Mouse (Mus musculus) fibroblast of lung, adult 2 months (primary cell): Measurements from ENCODE around the gene Nat9.
A peak's percentile ranks its signal among the peaks of the same experiment; 100 is the strongest.

ENCODE experiments used
- DNase-seq: peaks from one replicate; pipeline ENCODE4 v3.0.0-alpha.2; 2011; ENCODE audit warnings: low read depth

Gene Nat9

GRCm38 (mm10) chr11:115215123-115215522 is 27.5 kb upstream of the Nat9 start:
- DNase-seq: no peak

GRCm38 (mm10) chr11:115212116-115212515 is 24.5 kb upstream of the Nat9 start:
- DNase-seq: no peak

- DNase-seq: no peak
Observed at GRCm38 (mm10) chr11:115209958-115210357, 22.3 kb upstream of the Nat9 start.

GRCm38 (mm10) chr11:115208776-115209732 is 21.4 kb upstream of the Nat9 start:
- DNase-seq: no peak

DNA sequence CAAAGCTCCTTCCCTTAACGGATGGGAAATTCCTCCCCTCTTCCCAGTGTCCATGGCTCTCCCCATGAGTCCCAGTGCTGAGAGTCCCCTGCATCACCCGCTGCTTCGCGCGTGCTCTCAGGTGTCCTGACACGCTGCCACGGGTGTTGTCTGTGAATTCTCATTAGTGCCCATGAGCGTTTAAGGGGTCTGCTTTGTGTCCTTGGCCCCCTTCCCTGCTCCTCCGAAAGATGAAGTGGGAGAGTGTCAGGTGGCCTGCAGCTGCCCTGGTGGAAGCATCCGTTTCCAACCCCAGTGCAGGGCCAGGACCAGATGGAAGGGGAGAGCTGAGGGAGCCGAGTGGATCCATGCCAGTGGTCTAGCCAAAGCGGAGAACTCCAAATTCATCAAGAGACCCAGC is 20.5 kb upstream of the Nat9 start:
- DNase-seq: no peak

- DNase-seq: no peak
Observed at GRCm38 (mm10) chr11:115202756-115203155, 15.1 kb upstream of the Nat9 start.

GRCm38 (mm10) chr11:115202316-115202715 is 14.7 kb upstream of the Nat9 start:
- no peak for DNase-seq

DNA sequence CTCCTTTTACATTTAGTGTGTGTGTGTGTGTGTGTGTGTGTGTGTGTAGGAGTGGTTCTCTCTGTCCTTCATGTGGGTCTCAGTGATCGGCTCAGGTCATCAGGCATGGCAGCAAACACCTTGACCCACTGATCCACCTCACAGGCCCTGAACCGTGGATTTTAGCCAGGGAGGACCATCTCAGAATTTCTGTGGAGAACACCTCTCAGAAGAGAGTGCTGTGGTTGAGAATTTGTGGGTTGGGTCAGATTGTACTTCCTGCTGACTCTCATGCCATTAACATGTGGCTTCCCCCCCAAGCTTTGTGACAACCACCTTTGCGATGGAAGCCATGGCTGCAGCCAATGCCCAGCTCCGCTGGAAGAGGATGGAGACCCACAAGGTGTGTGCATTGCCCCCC is 12.9 kb upstream of the Nat9 start:
- DNase-seq: no peak

DNA sequence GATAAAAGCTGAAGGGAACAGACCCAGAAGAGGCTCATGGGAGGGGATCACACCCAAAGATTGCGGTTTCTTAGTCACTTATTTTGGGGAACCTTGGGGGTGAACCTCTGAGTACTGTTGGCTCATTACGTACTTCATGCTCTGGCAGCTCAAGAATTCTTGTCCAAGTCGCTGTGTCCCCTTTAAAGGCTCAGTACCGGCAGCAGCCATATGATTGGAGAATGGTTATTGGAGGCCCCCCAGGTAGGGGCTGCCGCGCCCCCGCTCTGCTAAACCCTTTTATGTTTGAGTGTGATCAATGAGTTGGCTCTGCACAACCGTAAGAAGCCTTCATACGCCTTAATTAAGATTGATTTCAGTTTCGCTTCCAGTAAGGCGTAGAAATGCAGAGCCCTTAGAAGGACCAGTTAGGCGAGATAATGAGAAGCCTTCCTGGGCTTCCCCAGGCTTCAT is 11.3 kb upstream of the Nat9 start:
- no peak for DNase-seq

GRCm38 (mm10) chr11:115197558-115197957 is 9.9 kb upstream of the Nat9 start:
- DNase-seq: no peak

- no peak for DNase-seq
Observed at GRCm38 (mm10) chr11:115195933-115196332, 8.3 kb upstream of the Nat9 start.

GRCm38 (mm10) chr11:115194693-115195092 is 7.0 kb upstream of the Nat9 start:
- DNase-seq: no peak

GRCm38 (mm10) chr11:115192180-115192579 is 4.5 kb upstream of the Nat9 start:
- no peak for DNase-seq

GRCm38 (mm10) chr11:115189304-115189703 is 1.6 kb upstream of the Nat9 start:
- DNase-seq: no peak

DNA sequence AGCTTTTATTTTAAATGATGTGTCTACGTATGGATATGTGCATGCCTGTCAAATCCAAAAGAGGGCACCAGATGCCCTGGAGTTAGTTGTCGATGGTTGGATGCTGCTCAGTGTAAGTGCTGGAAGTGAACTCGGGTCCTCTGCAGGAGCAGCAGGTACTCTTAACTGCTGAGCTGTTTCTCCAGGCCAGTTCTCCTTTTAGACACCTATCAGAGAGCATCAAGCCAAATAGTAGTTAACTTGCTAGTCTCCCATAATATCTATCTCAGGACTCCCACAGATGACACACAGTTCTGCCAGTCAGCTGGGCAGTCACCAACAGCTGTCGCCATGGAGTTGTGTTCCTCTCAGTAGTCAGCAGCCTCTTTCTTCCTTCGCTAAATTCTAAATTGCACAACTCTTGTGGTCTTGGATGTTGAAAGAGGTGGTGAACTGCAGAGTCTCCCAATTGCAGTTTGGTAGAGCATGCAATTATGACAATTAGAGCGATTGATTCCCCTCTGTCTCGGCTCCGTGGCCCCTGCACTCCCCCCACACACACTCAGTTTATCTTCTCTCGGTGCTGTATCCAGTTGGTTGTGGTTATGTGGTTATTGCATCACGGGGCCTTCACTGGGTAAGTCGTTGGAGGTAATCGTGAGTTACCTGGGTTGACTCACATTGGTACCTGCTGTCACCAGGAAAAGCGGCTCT is 1.0 kb upstream of the Nat9 start:
- no peak for DNase-seq

DNA sequence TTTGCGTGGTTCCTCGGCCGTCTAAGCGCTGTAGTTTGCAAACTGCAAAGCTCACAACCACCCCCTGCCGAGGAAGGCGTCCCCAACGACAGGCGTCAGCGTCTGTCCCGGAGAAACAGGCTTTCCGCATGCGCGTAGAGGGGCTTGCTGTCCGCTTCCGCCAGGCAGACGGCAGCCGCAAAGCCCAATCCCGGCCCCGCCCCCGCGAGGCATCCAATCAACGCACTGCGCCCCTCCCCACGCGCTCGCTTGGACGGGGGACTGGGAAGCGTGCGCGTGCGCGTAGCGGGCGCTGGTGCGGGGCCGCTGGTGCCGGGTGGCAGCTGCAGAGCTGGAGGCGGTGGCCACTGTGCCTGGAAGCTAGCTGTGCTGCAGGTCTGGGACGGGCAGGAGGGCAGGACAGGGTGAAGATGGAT is 427 bp downstream of the Nat9 start, which contains the start of gene Tmem104:
Gene Tmem104, plus strand, starts transcription at position 264 of the 416 bp plus-strand sequence.
- DNase-seq: peak; percentile 95

GRCm38 (mm10) chr11:115184973-115185372 is 2.7 kb downstream of the Nat9 start:
- no peak for DNase-seq

DNA sequence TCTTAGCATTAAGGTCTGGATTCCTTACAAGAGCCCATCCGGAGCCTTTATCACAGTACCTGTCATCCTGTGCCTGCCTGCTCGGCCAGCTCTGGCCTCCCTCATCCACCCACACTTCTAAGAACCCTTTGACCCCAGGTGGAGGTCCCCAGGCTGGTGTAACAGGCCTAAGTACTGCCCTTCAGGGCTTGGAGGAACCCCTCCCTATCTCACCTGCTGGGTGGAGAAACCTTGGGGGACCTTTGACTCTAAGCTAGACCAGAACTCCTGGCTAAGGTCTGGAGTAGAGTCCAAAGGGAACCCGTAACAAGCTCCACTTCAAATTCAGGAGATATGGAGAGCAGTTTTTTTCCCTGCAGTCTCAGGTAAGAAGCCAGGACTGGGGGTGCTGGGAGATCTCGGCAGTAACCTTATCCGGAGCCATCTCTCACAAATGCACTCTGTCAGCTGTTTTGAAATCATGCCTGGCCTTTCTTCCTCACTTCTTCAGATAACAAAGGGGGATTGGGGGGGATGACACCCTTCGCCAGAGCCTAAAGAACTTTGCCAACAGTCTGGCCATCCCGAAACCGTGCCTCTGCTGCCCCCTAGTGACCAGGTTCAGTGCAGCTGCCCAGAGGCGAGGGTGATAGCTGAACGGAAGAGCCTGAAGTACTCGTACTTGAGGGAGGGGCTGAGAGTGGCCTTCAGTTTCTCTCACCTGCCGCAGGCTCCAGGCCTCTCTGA is 5.6 kb downstream of the Nat9 start:
- DNase-seq: no peak

- DNase-seq: no peak
Observed at GRCm38 (mm10) chr11:115179881-115180280, 7.8 kb downstream of the Nat9 start.

- DNase-seq: no peak
Observed at GRCm38 (mm10) chr11:115179191-115179590, 8.5 kb downstream of the Nat9 start.

DNA sequence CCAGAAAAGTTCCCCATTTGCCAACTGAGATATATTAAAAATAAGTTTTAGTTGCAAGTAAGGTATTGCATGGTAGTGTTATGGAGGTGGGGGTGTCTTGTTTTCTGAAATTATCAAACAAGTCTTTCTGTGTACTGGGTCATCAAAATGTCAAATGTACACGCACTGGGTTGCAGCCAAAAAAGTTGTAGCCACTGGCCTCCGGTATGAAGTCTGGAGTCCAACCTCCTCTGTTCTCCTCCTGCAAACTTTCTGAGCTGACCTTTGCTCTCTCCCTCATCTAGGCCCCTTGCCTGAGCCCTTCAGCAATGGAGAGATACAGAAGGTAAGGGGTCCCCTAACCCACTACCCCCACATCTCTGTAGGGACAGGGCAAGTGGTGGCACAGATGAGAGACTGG is 8.9 kb downstream of the Nat9 start:
- DNase-seq: no peak

- DNase-seq: no peak
Observed at GRCm38 (mm10) chr11:115177559-115178195, 10.0 kb downstream of the Nat9 start.
